Mouse (Mus musculus): ENCODE measurements around the gene Aes. TPM values are rescaled to one million over a fixed set of nuclear protein-coding genes. Genes with fewer than 3 reads are reported as not detected.

Aes gene
- 473 and 518 TPM in 2 replicates for polyA plus RNA-seq (2015; fragmentation: Nextera tagmentation; extraction: Ambion mirVana)

- peaks cover 3% of the 10 kb centered on the region; the same call in 1 of the 2 replicates for H3K9me3 ChIP-seq (ENCODE audit: control insufficient read depth, low read length)
- H3K36me3 ChIP-seq (ENCODE audit: control insufficient read depth, insufficient read depth, low read length) = 0 out of 2 replicates have a peak, but pooled peaks cover 3% of the 10 kb centered on the region
- H3K4me1 ChIP-seq (ENCODE audit: control insufficient read depth, insufficient read depth, low read length) = peaks cover 38% of the 10 kb centered on the region
- peak within 1 kb of the TSS; percentile 97 for H3K27ac ChIP-seq (ENCODE audit: low read length)
- 3% methylated on average over 11 of the region's 53 CpGs for WGBS
- H3K4me3 ChIP-seq (ENCODE audit: low read length) = peak within 1 kb of the TSS; percentile 90
- peak within 1 kb of the TSS; percentile 98 for H3K9ac ChIP-seq (ENCODE audit: low read depth, low read length)
- no peaks in the 10 kb centered on the region for H3K27me3 ChIP-seq (replicated peaks; ENCODE audit: control insufficient read depth, insufficient read depth, low read length)
- H3K4me2 ChIP-seq (ENCODE audit: low read depth, low read length) = peak within 1 kb of the TSS; percentile 88
- peak; percentile 75 for ATAC-seq
These were observed at the start of gene Aes for GRCm38 (mm10) chr10:81559163-81559626. Gene Aes (plus strand): TSS chr10:81559488.

GRCm38 (mm10) chr10:81510246-81510810, 49.0 kb upstream of the Aes start:
- Histone ChIP-seq H3K4me2 (ENCODE audit: low read depth, low read length) (no peak overlapping the region), H3K36me3 (ENCODE audit: control insufficient read depth, insufficient read depth, low read length) (no peaks in the 10 kb centered on the region), H3K4me3 (ENCODE audit: low read length) (no peak overlapping the region), H3K27me3 (replicated peaks; ENCODE audit: control insufficient read depth, insufficient read depth, low read length) (0 out of 2 replicates have a peak, but pooled peaks cover 4% of the 10 kb centered on the region), H3K9me3 (ENCODE audit: control insufficient read depth, low read length) (0 out of 2 replicates have a peak, but pooled peaks cover 5% of the 10 kb centered on the region), H3K27ac (ENCODE audit: low read length) (no peak overlapping the region), H3K4me1 (ENCODE audit: control insufficient read depth, insufficient read depth, low read length) (no peaks in the 10 kb centered on the region), H3K9ac (ENCODE audit: low read depth, low read length) (no peak overlapping the region)
- WGBS = 73% methylated on average over 14 of the region's 14 CpGs
- ATAC-seq = no peak

- 0 out of 2 replicates have a peak, but pooled peaks cover 5% of the 10 kb centered on the region for H3K9me3 ChIP-seq (ENCODE audit: control insufficient read depth, low read length)
- H3K9ac ChIP-seq (ENCODE audit: low read depth, low read length) = no peak overlapping the region
- no peak for ATAC-seq
- no peak overlapping the region for H3K4me3 ChIP-seq (ENCODE audit: low read length)
- H3K4me2 ChIP-seq (ENCODE audit: low read depth, low read length) = no peak overlapping the region
- H3K4me1 ChIP-seq (ENCODE audit: control insufficient read depth, insufficient read depth, low read length) = no peaks in the 10 kb centered on the region
- H3K27ac ChIP-seq (ENCODE audit: low read length) = no peak overlapping the region
- no peaks in the 10 kb centered on the region for H3K36me3 ChIP-seq (ENCODE audit: control insufficient read depth, insufficient read depth, low read length)
- 86% methylated on average over 5 of the region's 5 CpGs for WGBS
- 0 out of 2 replicates have a peak, but pooled peaks cover 4% of the 10 kb centered on the region for H3K27me3 ChIP-seq (replicated peaks; ENCODE audit: control insufficient read depth, insufficient read depth, low read length)
These were observed 45.5 kb upstream of the Aes start for GRCm38 (mm10) chr10:81513798-81514197.

GRCm38 (mm10) chr10:81517227-81517626, 42.1 kb upstream of the Aes start:
- Histone ChIP-seq H3K27ac (ENCODE audit: low read length) (no peak overlapping the region), H3K4me3 (ENCODE audit: low read length) (no peak overlapping the region), H3K36me3 (ENCODE audit: control insufficient read depth, insufficient read depth, low read length) (no peaks in the 10 kb centered on the region), H3K9me3 (ENCODE audit: control insufficient read depth, low read length) (0 out of 2 replicates have a peak, but pooled peaks cover 5% of the 10 kb centered on the region), H3K4me2 (ENCODE audit: low read depth, low read length) (no peak overlapping the region), H3K9ac (ENCODE audit: low read depth, low read length) (no peak overlapping the region), H3K27me3 (replicated peaks; ENCODE audit: control insufficient read depth, insufficient read depth, low read length) (0 out of 2 replicates have a peak, but pooled peaks cover 4% of the 10 kb centered on the region), H3K4me1 (ENCODE audit: control insufficient read depth, insufficient read depth, low read length) (no peaks in the 10 kb centered on the region)
- no peak for ATAC-seq
- 72% methylated on average over 8 of the region's 8 CpGs for whole genome bisulfite sequencing

GRCm38 (mm10) chr10:81518546-81518945, 40.7 kb upstream of the Aes start:
- WGBS = 23% methylated on average over 4 of the region's 4 CpGs
- Histone ChIP-seq H3K36me3 (ENCODE audit: control insufficient read depth, insufficient read depth, low read length) (no peaks in the 10 kb centered on the region), H3K4me2 (ENCODE audit: low read depth, low read length) (no peak overlapping the region), H3K27me3 (replicated peaks; ENCODE audit: control insufficient read depth, insufficient read depth, low read length) (no peaks in the 10 kb centered on the region), H3K4me3 (ENCODE audit: low read length) (no peak overlapping the region), H3K27ac (ENCODE audit: low read length) (no peak overlapping the region), H3K9ac (ENCODE audit: low read depth, low read length) (no peak overlapping the region), H3K9me3 (ENCODE audit: control insufficient read depth, low read length) (0 out of 2 replicates have a peak, but pooled peaks cover 5% of the 10 kb centered on the region), H3K4me1 (ENCODE audit: control insufficient read depth, insufficient read depth, low read length) (peaks cover 2% of the 10 kb centered on the region; the same call in 1 of the 2 replicates)
- ATAC-seq = peak; percentile 62

- 74% methylated on average over 6 of the region's 6 CpGs for WGBS
These were observed 39.9 kb upstream of the Aes start for GRCm38 (mm10) chr10:81519227-81519977.

GRCm38 (mm10) chr10:81519978-81520365, 39.3 kb upstream of the Aes start:
- Histone ChIP-seq H3K36me3 (ENCODE audit: control insufficient read depth, insufficient read depth, low read length) (no peaks in the 10 kb centered on the region), H3K27ac (ENCODE audit: low read length) (no peak overlapping the region), H3K9ac (ENCODE audit: low read depth, low read length) (no peak overlapping the region), H3K9me3 (ENCODE audit: control insufficient read depth, low read length) (no peaks in the 10 kb centered on the region), H3K4me2 (ENCODE audit: low read depth, low read length) (no peak overlapping the region), H3K27me3 (replicated peaks; ENCODE audit: control insufficient read depth, insufficient read depth, low read length) (no peaks in the 10 kb centered on the region), H3K4me1 (ENCODE audit: control insufficient read depth, insufficient read depth, low read length) (peaks cover 11% of the 10 kb centered on the region), H3K4me3 (ENCODE audit: low read length) (no peak overlapping the region)
- ATAC-seq = no peak
- WGBS = 61% methylated on average over 3 of the region's 3 CpGs

More at GRCm38 (mm10) chr10:81519227-81519977, 39.9 kb upstream of the Aes start:
- ATAC-seq = no peak
- H3K9me3 ChIP-seq (ENCODE audit: control insufficient read depth, low read length) = no peaks in the 10 kb centered on the region
- H3K27ac ChIP-seq (ENCODE audit: low read length) = no peak overlapping the region
- H3K36me3 ChIP-seq (ENCODE audit: control insufficient read depth, insufficient read depth, low read length) = no peaks in the 10 kb centered on the region
- H3K9ac ChIP-seq (ENCODE audit: low read depth, low read length) = no peak overlapping the region
- H3K4me1 ChIP-seq (ENCODE audit: control insufficient read depth, insufficient read depth, low read length) = peaks cover 11% of the 10 kb centered on the region
- H3K4me3 ChIP-seq (ENCODE audit: low read length) = no peak overlapping the region
- H3K27me3 ChIP-seq (replicated peaks; ENCODE audit: control insufficient read depth, insufficient read depth, low read length) = no peaks in the 10 kb centered on the region
- no peak overlapping the region for H3K4me2 ChIP-seq (ENCODE audit: low read depth, low read length)

GRCm38 (mm10) chr10:81523142-81523541, 36.1 kb upstream of the Aes start:
- Histone ChIP-seq H3K36me3 (ENCODE audit: control insufficient read depth, insufficient read depth, low read length) (no peaks in the 10 kb centered on the region), H3K9ac (ENCODE audit: low read depth, low read length) (0 out of 2 replicates have a peak overlapping the region, but pooled peaks have one; percentile 51), H3K27me3 (replicated peaks; ENCODE audit: control insufficient read depth, insufficient read depth, low read length) (no peaks in the 10 kb centered on the region), H3K4me1 (ENCODE audit: control insufficient read depth, insufficient read depth, low read length) (peaks cover 11% of the 10 kb centered on the region), H3K27ac (ENCODE audit: low read length) (no peak overlapping the region), H3K4me2 (ENCODE audit: low read depth, low read length) (0 out of 2 replicates have a peak overlapping the region, but pooled peaks have one; percentile 6), H3K9me3 (ENCODE audit: control insufficient read depth, low read length) (no peaks in the 10 kb centered on the region), H3K4me3 (ENCODE audit: low read length) (no peak overlapping the region)
- no peak for ATAC-seq
- WGBS = 72% methylated on average over 6 of the region's 6 CpGs

- peak overlapping the region; percentile 51; the same call in 1 of the 2 replicates for H3K9ac ChIP-seq (ENCODE audit: low read depth, low read length)
- 19% methylated on average over 19 of the region's 19 CpGs for WGBS
- peak overlapping the region; percentile 6; the same call in 1 of the 2 replicates for H3K4me2 ChIP-seq (ENCODE audit: low read depth, low read length)
- ATAC-seq = no peak
- peak overlapping the region; percentile 19; the same call in 1 of the 2 replicates for H3K4me3 ChIP-seq (ENCODE audit: low read length)
- H3K4me1 ChIP-seq (ENCODE audit: control insufficient read depth, insufficient read depth, low read length) = peaks cover 11% of the 10 kb centered on the region
- peak overlapping the region; percentile 54; the same call in 1 of the 2 replicates for H3K27ac ChIP-seq (ENCODE audit: low read length)
- H3K9me3 ChIP-seq (ENCODE audit: control insufficient read depth, low read length) = no peaks in the 10 kb centered on the region
- no peaks in the 10 kb centered on the region for H3K27me3 ChIP-seq (replicated peaks; ENCODE audit: control insufficient read depth, insufficient read depth, low read length)
- no peaks in the 10 kb centered on the region for H3K36me3 ChIP-seq (ENCODE audit: control insufficient read depth, insufficient read depth, low read length)
These were observed 35.7 kb upstream of the Aes start for GRCm38 (mm10) chr10:81523570-81523969.

Measured in intestine, embryonic 16.5 days (tissue).